ENCODE assay signal across 8 mouse cellular contexts in the genomic region with DNA sequence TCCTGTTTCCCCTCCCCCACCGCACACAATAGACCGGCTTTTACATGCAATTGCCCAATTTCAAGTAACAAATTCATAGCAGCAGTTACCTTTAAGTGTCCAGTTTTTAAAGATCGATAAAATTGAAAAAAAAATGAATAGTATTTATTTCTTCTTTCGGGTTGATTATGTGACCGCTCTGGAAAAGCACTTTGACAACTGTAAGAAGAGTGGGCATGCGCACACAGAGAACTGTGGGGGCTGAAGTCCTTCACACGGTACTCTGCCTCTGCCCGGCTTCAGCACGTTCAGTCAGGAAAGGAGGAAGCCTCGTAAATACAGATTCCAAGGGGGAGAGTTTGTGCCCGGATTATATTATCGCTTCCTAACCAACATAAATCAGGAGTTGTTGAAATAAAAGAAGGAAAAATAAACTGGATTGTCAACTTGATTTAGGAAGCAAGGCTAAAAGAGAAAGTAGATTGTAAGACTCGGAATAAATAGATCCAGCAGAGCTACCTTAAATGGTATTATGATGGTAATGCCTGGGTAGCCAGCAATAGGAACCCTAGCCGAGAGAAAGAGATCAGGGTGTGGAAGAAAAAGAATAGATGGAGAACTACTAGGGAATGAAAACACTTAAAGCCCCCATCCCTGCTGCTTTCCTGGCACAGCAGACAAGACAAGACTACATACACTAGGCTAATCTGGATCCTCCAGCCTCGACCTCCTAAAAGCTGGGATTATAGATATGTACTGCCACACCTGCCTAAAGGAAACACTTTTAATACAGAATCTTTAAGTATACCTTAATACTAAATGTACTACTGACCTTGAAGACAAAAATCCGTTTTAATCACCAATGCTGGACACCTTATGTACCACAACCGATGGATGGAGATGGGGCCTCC. TPM values are rescaled to one million over a fixed set of nuclear protein-coding genes. Genes with fewer than 3 reads are reported as not detected.
DNase-seq lines count a peak whose midpoint lies in the region; ATAC-seq and TF ChIP-seq lines count a peak whose summit lies in the region.

No protein-coding gene starts in this region.

- ATAC-seq in forebrain, postnatal 0 days: peak; percentile 87
- peak; percentile 52 for ATAC-seq in lung, postnatal 0 days
- no peak for ATAC-seq in monocyte, adult 5-6 weeks (replicated peaks; ENCODE audit: insufficient number of reproducible peaks, low FRiP score, low TSS enrichment, poor library complexity, severe bottlenecking)

- TF ChIP-seq EP300 in lung, postnatal 0 days (IDR thresholded peaks at IDR 0.05): no peak

- H3K36me3 ChIP-seq in forebrain, postnatal 0 days (ENCODE audit: insufficient read depth): no peaks in the 10 kb centered on the region
- no peaks in the 10 kb centered on the region for H3K36me3 ChIP-seq in lung, postnatal 0 days (ENCODE audit: insufficient read depth, low read length)

- peak overlapping the region; percentile 45 for H3K4me2 ChIP-seq in forebrain, postnatal 0 days (ENCODE audit: low read depth)
- H3K4me2 ChIP-seq in lung, postnatal 0 days (replicated peaks; ENCODE audit: low read depth, low read length): peak overlapping the region; percentile 52

- no peaks in the 10 kb centered on the region for H3K27me3 ChIP-seq in forebrain, postnatal 0 days (ENCODE audit: insufficient read depth, low read length)
- peaks cover 3% of the 10 kb centered on the region for H3K27me3 ChIP-seq in lung, postnatal 0 days (replicated peaks; ENCODE audit: insufficient read depth, low read length)

- no peaks in the 10 kb centered on the region for H3K9me3 ChIP-seq in forebrain, postnatal 0 days (ENCODE audit: low read length)
- H3K9me3 ChIP-seq in lung, postnatal 0 days (ENCODE audit: low read length): no peaks in the 10 kb centered on the region

- peak overlapping the region; percentile 66 for H3K27ac ChIP-seq in forebrain, postnatal 0 days (ENCODE audit: low read depth, low read length)
- H3K27ac ChIP-seq in lung, postnatal 0 days (ENCODE audit: low read length): no peak overlapping the region

- TF ChIP-seq CTCF in forebrain, postnatal 0 days (IDR thresholded peaks at IDR 0.05; ENCODE audit: low read depth): no peak
- TF ChIP-seq CTCF in lung, postnatal 0 days (IDR thresholded peaks at IDR 0.05): no peak

- peak; percentile 29 to 38 for DNase-seq in adrenal gland, adult 18-20 months (ENCODE audit: low spot score in 2 of 2)
- peak; percentile 77 for DNase-seq in cerebellum, adult 9-10 months
- DNase-seq in forebrain, postnatal 0 days: peak; percentile 87
- DNase-seq in heart, postnatal 4 days: peak; percentile 67
- DNase-seq in layer of hippocampus, adult 9-11 months: peak; percentile 59
- DNase-seq in lung, postnatal 0 days (ENCODE audit: low spot score): peak; percentile 78
- peak; percentile 47 for DNase-seq in ovary, postnatal 36 days (ENCODE audit: low spot score)

- WGBS in forebrain, postnatal 0 days: 15% methylated on average over 17 of the region's 17 CpGs
- WGBS in lung, postnatal 0 days: 16% methylated on average over 17 of the region's 17 CpGs

- peak overlapping the region; percentile 53 for H3K4me3 ChIP-seq in forebrain, postnatal 0 days (ENCODE audit: low read depth, low read length)
- H3K4me3 ChIP-seq in lung, postnatal 0 days (ENCODE audit: low read depth, low read length): peak overlapping the region; percentile 35

- H3K4me1 ChIP-seq in forebrain, postnatal 0 days (ENCODE audit: insufficient read depth): peaks cover 5% of the 10 kb centered on the region
- no peaks in the 10 kb centered on the region for H3K4me1 ChIP-seq in lung, postnatal 0 days (ENCODE audit: insufficient read depth, low read depth, low read length)

- peak overlapping the region; percentile 40 for H3K9ac ChIP-seq in forebrain, postnatal 0 days
- no peak overlapping the region for H3K9ac ChIP-seq in lung, postnatal 0 days (replicated peaks; ENCODE audit: low read depth)

RNA-seq across cellular contexts. Expression of a gene that starts 29.3 kb away (rescaled TPM):
- total RNA-seq in adrenal gland, adult 18-20 months (2021): 100 to 1,000 TPM; 116 to 137 TPM
- 94.9 and 102 TPM in 2 replicates for total RNA-seq in forebrain, postnatal 0 days (2014; rRNA removed)
- 118 and 122 TPM in 2 replicates for polyA plus RNA-seq in forebrain, postnatal 0 days (2015; fragmentation: Nextera tagmentation; extraction: Ambion mirVana)
- total RNA-seq in heart, postnatal 4 days (2021): 10 to 100 TPM; 78.4 to 79.7 TPM
- polyA plus RNA-seq in lung, postnatal 0 days (2015; fragmentation: Nextera tagmentation; extraction: Ambion mirVana): 83.1 and 97.6 TPM in 2 replicates
- 93.4 to 122 TPM (median 106 TPM) in 3 replicates for total RNA-seq in monocyte, adult 5-6 weeks (2017)

RNA-seq across cellular contexts. Expression of a gene that starts 30.3 kb away (rescaled TPM):
- 10 to 100 TPM; 14.4 to 15.5 TPM for total RNA-seq in adrenal gland, adult 18-20 months (2021)
- total RNA-seq in forebrain, postnatal 0 days (2014; rRNA removed): 12.9 and 18.1 TPM in 2 replicates
- 3.9 and 7.9 TPM in 2 replicates for polyA plus RNA-seq in forebrain, postnatal 0 days (2015; fragmentation: Nextera tagmentation; extraction: Ambion mirVana)
- total RNA-seq in heart, postnatal 4 days (2021): 10 to 100 TPM; 38.5 to 45.0 TPM
- polyA plus RNA-seq in lung, postnatal 0 days (2015; fragmentation: Nextera tagmentation; extraction: Ambion mirVana): 1.3 and 2.3 TPM in 2 replicates
- total RNA-seq in monocyte, adult 5-6 weeks (2017): 0.86 to 3.3 TPM (median 3.1 TPM) in 3 replicates

Comparison
In these comparisons a context has a peak if more than half of its experiments do, and no peak if none do; other contexts are left out.
1. DNase-seq: peak in every context shown above with its lines; median percentile 87 in forebrain, postnatal 0 days; 78 in lung, postnatal 0 days; 77 in cerebellum, adult 9-10 months; 67 in heart, postnatal 4 days; 59 in layer of hippocampus, adult 9-11 months; 47 in ovary, postnatal 36 days; 34 in adrenal gland, adult 18-20 months.